Mouse (Mus musculus) thymus, adult 18-20 months (tissue): ENCODE results near the gene Akr1d1.
A peak's percentile ranks its signal among the peaks of the same experiment; 100 is the strongest.

Experiments used
- DNase-seq, 2 experiments: peaks; one replicate each; pipeline ENCODE4 v3.0.0; 2022; ENCODE audit warnings: mixed read lengths in 2 of 2

The Akr1d1 gene

GRCm38 (mm10) chr6:37571939-37572338 is 42.0 kb downstream of the Akr1d1 start:
- DNase-seq: no peak

- DNase-seq: no peak
Observed at GRCm38 (mm10) chr6:37572935-37573334, 43.0 kb downstream of the Akr1d1 start.

GRCm38 (mm10) chr6:37580476-37580875 is 50.5 kb downstream of the Akr1d1 start:
- DNase-seq: no peak

- peak; percentile 48 to 57 for DNase-seq
Observed at GRCm38 (mm10) chr6:37589340-37589962, 59.5 kb downstream of the Akr1d1 start.

- DNase-seq: no peak
Observed at GRCm38 (mm10) chr6:37590800-37591199, 60.8 kb downstream of the Akr1d1 start.

GRCm38 (mm10) chr6:37592101-37593032 is 62.4 kb downstream of the Akr1d1 start:
- peak; percentile 35 to 66 for DNase-seq

GRCm38 (mm10) chr6:37593033-37593374 is 63.0 kb downstream of the Akr1d1 start:
- DNase-seq: no peak

GRCm38 (mm10) chr6:37593551-37594089 is 63.6 kb downstream of the Akr1d1 start:
- no peak for DNase-seq

- DNase-seq: no peak
Observed at GRCm38 (mm10) chr6:37597088-37597487, 67.1 kb downstream of the Akr1d1 start.

GRCm38 (mm10) chr6:37598033-37598432 is 68.1 kb downstream of the Akr1d1 start:
- no peak for DNase-seq

- no peak for DNase-seq
Observed at GRCm38 (mm10) chr6:37600976-37601498, 71.1 kb downstream of the Akr1d1 start.

- DNase-seq: no peak
Observed at GRCm38 (mm10) chr6:37602857-37603765, 73.1 kb downstream of the Akr1d1 start.

- no peak for DNase-seq
Observed at GRCm38 (mm10) chr6:37604178-37604883, 74.4 kb downstream of the Akr1d1 start.

- DNase-seq: no peak
Observed at GRCm38 (mm10) chr6:37604884-37605269, 74.9 kb downstream of the Akr1d1 start.

- peak; percentile 36 to 74 for DNase-seq
Observed at GRCm38 (mm10) chr6:37607511-37608289, 77.7 kb downstream of the Akr1d1 start.

GRCm38 (mm10) chr6:37612603-37613284 is 82.8 kb downstream of the Akr1d1 start:
- DNase-seq: no peak

GRCm38 (mm10) chr6:37615490-37615889 is 85.5 kb downstream of the Akr1d1 start:
- no peak for DNase-seq

- no peak for DNase-seq
Observed at GRCm38 (mm10) chr6:37616136-37616535, 86.2 kb downstream of the Akr1d1 start.

- no peak for DNase-seq
Observed at GRCm38 (mm10) chr6:37617431-37618011, 87.5 kb downstream of the Akr1d1 start.
